Mouse (Mus musculus) heart, postnatal 0 days (tissue): ENCODE measurements around the gene Gm6034. TPM values are rescaled to one million over a fixed set of nuclear protein-coding genes. Genes with fewer than 3 reads are reported as not detected.
"Not testable (repeated sequence)": the region's sequence is repeated elsewhere in the genome, so short reads cannot be mapped to it uniquely, and the experiment has no call there.

Source experiments
- ATAC-seq: fragments of 200-750 bp; cut with Nextera tagmentation; 2 replicates; pipeline ENCODE4 v1.8.0; 2017; ENCODE audit warnings: low read depth, moderate number of reproducible peaks, moderate library complexity; ENCODE audit not compliant: insufficient read depth
- DNase-seq: peaks from one replicate; pipeline ENCODE4 v3.0.0-alpha.2; 2016; ENCODE audit warnings: low spot score
- H3K27ac ChIP-seq: fragments of 300-500 bp; sonication (generic); 2 replicates; pipeline ENCODE4 v1.5.1; 2014; ENCODE audit warnings: low read depth, mild to moderate bottlenecking
- H3K27me3 ChIP-seq: fragments of 300-500 bp; sonication (generic); 2 replicates; pipeline ENCODE4 v1.6.1; 2014; ENCODE audit warnings: low read length, mixed read lengths; ENCODE audit not compliant: control insufficient read depth, insufficient read depth
- H3K36me3 ChIP-seq: fragments of 300-500 bp; sonication (generic); replicated peaks from 2 replicates; pipeline ENCODE4 v1.6.1; 2014; ENCODE audit warnings: low read length, mixed read lengths; ENCODE audit not compliant: control insufficient read depth, insufficient read depth
- H3K4me1 ChIP-seq: fragments of 300-500 bp; sonication (generic); 2 replicates; pipeline ENCODE4 v1.6.1; 2014; ENCODE audit warnings: antibody characterized with exemption; ENCODE audit not compliant: control insufficient read depth, insufficient read depth
- H3K4me2 ChIP-seq: fragments of 300-500 bp; sonication (generic); 2 replicates; pipeline ENCODE4 v1.6.1; 2014; ENCODE audit warnings: low read depth, mild to moderate bottlenecking, low read length, moderate library complexity
- H3K4me3 ChIP-seq: fragments of 300-500 bp; sonication (generic); 2 replicates; pipeline ENCODE4 v1.5.1; 2014; ENCODE audit warnings: low read depth, low read length
- H3K9ac ChIP-seq: fragments of 300-500 bp; sonication (generic); replicated peaks from 2 replicates; pipeline ENCODE4 v1.6.1; 2014; ENCODE audit warnings: low read depth, low read length, mixed read lengths
- H3K9me3 ChIP-seq: fragments of 300-500 bp; sonication (generic); replicated peaks from 2 replicates; pipeline ENCODE4 v1.6.1; 2016; ENCODE audit warnings: low read length; ENCODE audit not compliant: control insufficient read depth
- CTCF ChIP-seq: IDR thresholded peaks from 2 replicates; pipeline ENCODE4 v1.5.1; 2016; ENCODE audit warnings: antibody characterized with exemption, control low read depth, low read depth
- EP300 ChIP-seq: IDR thresholded peaks from 2 replicates; pipeline ENCODE4 v1.6.1; 2016; ENCODE audit warnings: antibody characterized with exemption, low read depth
- WGBS: fragments of 180-500 bp; shearing (Covaris S2); extraction: QIAGEN DNeasy Blood & Tissue Kit; methylation state at CpG from one replicate; pipeline ENCODE4 v1.1.7; 2014; 5-methylcytosine and 5-hydroxymethylcytosine counted together
- polyA plus RNA-seq: library from polyadenylated mRNA; unstranded; fragments of >200 nt; fragmentation: Nextera tagmentation; extraction: Ambion mirVana; gene quantifications from 2 replicates; pipeline ENCODE4 v1.2.1, GENCODE M21; 2015
- total RNA-seq: library from RNA; depleted of rRNA; stranded (reverse); fragments of >200 nt; gene quantifications from 2 replicates; pipeline ENCODE4 v1.2.3, GENCODE M21; 2014; ENCODE audit warnings: low replicate concordance; rRNA removed

The Gm6034 gene
- total RNA-seq (not detected in 2 replicates), polyA plus RNA-seq (not detected in 2 replicates)

GRCm38 (mm10) chr17:36042610-36043169 is at the start of gene Gm6034, which contains the start of gene H2-T22:
Gene Gm6034 (plus strand): TSS chr17:36042961.
Gene H2-T22 (minus strand): TSS chr17:36042747.
- peak; percentile 89 for ATAC-seq
- H3K9me3 ChIP-seq, H3K27me3 ChIP-seq, H3K4me1 ChIP-seq, H3K36me3 ChIP-seq: not testable (repeated sequence)
- DNase-seq: peak; percentile 96
- Histone ChIP-seq H3K9ac (peak within 1 kb of the TSS; percentile 44; the same call in 1 of the 2 replicates), H3K4me2 (peak within 1 kb of the TSS; percentile 69), H3K27ac (peak within 1 kb of the TSS; percentile 59), H3K4me3 (peak within 1 kb of the TSS; percentile 51)
- WGBS: 1% methylated on average over 12 of the region's 12 CpGs

- peak; percentile 84 for DNase-seq
- Histone ChIP-seq H3K4me1 (peaks cover 12% of the 10 kb centered on the region), H3K9ac (no peak overlapping the region), H3K27me3 (no peaks in the 10 kb centered on the region), H3K4me3 (peak overlapping the region; percentile 64), H3K36me3 (peaks cover 7% of the 10 kb centered on the region), H3K9me3 (no peaks in the 10 kb centered on the region), H3K4me2 (peak overlapping the region; percentile 76), H3K27ac (no peak overlapping the region)
- TF ChIP-seq CTCF: peak; percentile 99
- TF ChIP-seq EP300: no peak
- ATAC-seq: peak; percentile 74
- WGBS: 6% methylated on average over 17 of the region's 17 CpGs
These were observed 49.1 kb upstream of the Gm6034 start for GRCm38 (mm10) chr17:35993675-35994074.

- Histone ChIP-seq H3K27me3 (no peaks in the 10 kb centered on the region), H3K9ac (peak overlapping the region; percentile 62), H3K36me3 (0 out of 2 replicates have a peak, but pooled peaks cover under 1% of the 10 kb centered on the region), H3K4me3 (peak overlapping the region; percentile 64), H3K27ac (peak overlapping the region; percentile 73), H3K4me2 (peak overlapping the region; percentile 76), H3K4me1 (peaks cover 12% of the 10 kb centered on the region), H3K9me3 (no peaks in the 10 kb centered on the region)
- TF ChIP-seq CTCF: no peak
- TF ChIP-seq EP300: no peak
- DNase-seq (peak; percentile 75), ATAC-seq (peak; percentile 60)
- WGBS: 2% methylated on average over 31 of the region's 31 CpGs
These were observed 48.4 kb upstream of the Gm6034 start for GRCm38 (mm10) chr17:35994175-35994878.

GRCm38 (mm10) chr17:35994879-35995240 is 47.9 kb upstream of the Gm6034 start:
- Histone ChIP-seq H3K27ac (peak overlapping the region; percentile 73), H3K4me2 (peak overlapping the region; percentile 76), H3K4me1 (peaks cover 12% of the 10 kb centered on the region), H3K9me3 (no peaks in the 10 kb centered on the region), H3K4me3 (peak overlapping the region; percentile 64), H3K9ac (peak overlapping the region; percentile 62), H3K27me3 (no peaks in the 10 kb centered on the region), H3K36me3 (no peaks in the 10 kb centered on the region)
- ATAC-seq (no peak), DNase-seq (no peak)
- no peak for TF ChIP-seq CTCF
- WGBS: 6% methylated on average over 14 of the region's 14 CpGs

- no peaks in the 10 kb centered on the region for H3K36me3 ChIP-seq
- TF ChIP-seq CTCF (peak; percentile 99), EP300 (no peak)
- H3K4me2 ChIP-seq: no peak overlapping the region
- H3K9me3 ChIP-seq: no peaks in the 10 kb centered on the region
- DNase-seq (peak; percentile 89), ATAC-seq (peak; percentile 42)
- H3K4me3 ChIP-seq: no peak overlapping the region
- H3K27ac ChIP-seq: no peak overlapping the region
- peaks cover 12% of the 10 kb centered on the region for H3K4me1 ChIP-seq
- 1% methylated on average over 11 of the region's 11 CpGs for WGBS
- no peaks in the 10 kb centered on the region for H3K27me3 ChIP-seq
- H3K9ac ChIP-seq: no peak overlapping the region
These were observed 45.8 kb upstream of the Gm6034 start for GRCm38 (mm10) chr17:35996949-35997348.
